In genomic region chr8:104098671-104099346, GRCm38 (mm10) we compare ENCODE assay signal across 7 mouse cellular contexts. TPM values are rescaled to one million over a fixed set of nuclear protein-coding genes. Genes with fewer than 3 reads are reported as not detected.
DNase-seq lines count a peak whose midpoint lies in the region; ATAC-seq lines count a peak whose summit lies in the region.

No protein-coding gene starts in this region.

- H3K27ac ChIP-seq in midbrain, embryonic 13.5 days: no peak overlapping the region

- intact Hi-C loops in left cerebral cortex, postnatal 4 days (cut with DNase I): loop anchor here (5.0 kb wide), 1 partner anchor 118 kb away; no protein-coding TSS in a partner anchor

- H3K9me3 ChIP-seq in midbrain, embryonic 13.5 days: no peaks in the 10 kb centered on the region

- ATAC-seq in granulocyte monocyte progenitor cell, adult 5-6 weeks (replicated peaks; ENCODE audit: poor library complexity, severe bottlenecking): peak; percentile 56
- peak; percentile 46 for ATAC-seq in midbrain, embryonic 13.5 days

- DNase-seq in left cerebral cortex, adult 11 months (ENCODE audit: low spot score): peak; percentile 26
- no peak for DNase-seq in left cerebral cortex, postnatal 4 days
- DNase-seq in brain, adult 2 months (ENCODE audit: low read depth, low spot score): peak; percentile 61
- DNase-seq in kidney, postnatal 14 days: peak; percentile 44
- no peak for DNase-seq in yolk sac, embryonic 10.5 days (ENCODE audit: low spot score)

- H3K27me3 ChIP-seq in midbrain, embryonic 13.5 days: no peaks in the 10 kb centered on the region

- H3K36me3 ChIP-seq in midbrain, embryonic 13.5 days: no peaks in the 10 kb centered on the region

- WGBS in midbrain, embryonic 13.5 days: 34% methylated on average over 6 of the region's 6 CpGs

- peaks cover 10% of the 10 kb centered on the region for H3K4me1 ChIP-seq in midbrain, embryonic 13.5 days (replicated peaks)

- no peak overlapping the region for H3K4me2 ChIP-seq in midbrain, embryonic 13.5 days (replicated peaks)

- no peak overlapping the region for H3K4me3 ChIP-seq in midbrain, embryonic 13.5 days (replicated peaks)

- H3K9ac ChIP-seq in midbrain, embryonic 13.5 days (replicated peaks): no peak overlapping the region

RNA-seq across cellular contexts. Expression of gene Cdh5, which starts 2.6 kb away (rescaled TPM):
- 10 to 100 TPM; 21.8 to 24.4 TPM for total RNA-seq in left cerebral cortex, postnatal 4 days (2021)
- total RNA-seq in granulocyte monocyte progenitor cell, adult 5-6 weeks (2014; fragmentation: Nextera tagmentation): 0.41 TPM in 1 of 2 replicates, not detected in the other
- not detected in 2 replicates for total RNA-seq in granulocyte monocyte progenitor cell, adult 5-6 weeks (2017)
- polyA plus RNA-seq in midbrain, embryonic 13.5 days (2015; fragmentation: Nextera tagmentation; extraction: Ambion mirVana): 12.8 TPM in 2 replicates

Comparison
In these comparisons a context has a peak if more than half of its experiments do, and no peak if none do; other contexts are left out.
1. DNase-seq: peak in left cerebral cortex, adult 11 months (single experiment), brain, adult 2 months (single experiment) and kidney, postnatal 14 days (single experiment); none in left cerebral cortex, postnatal 4 days (single experiment) and yolk sac, embryonic 10.5 days (single experiment).
2. RNA of gene Cdh5, which starts 2.6 kb away (total RNA-seq): 21.8 to 24.4 TPM in left cerebral cortex, postnatal 4 days; 0.41 TPM in granulocyte monocyte progenitor cell, adult 5-6 weeks; every median in the first group is over 10 times any median in the second.